Mouse (Mus musculus) small intestine, adult 2 months (tissue): ENCODE results near the gene Tmem108. TPM values are rescaled to one million over a fixed set of nuclear protein-coding genes. Genes with fewer than 3 reads are reported as not detected.

Experiments used
- H3K27ac ChIP-seq: fragments of 200-500 bp; 2 replicates; pipeline ENCODE4 v1.5.1; 2012; ENCODE audit warnings: low read depth, low read length, control low read depth, inconsistent platforms; ENCODE audit not compliant: insufficient read depth
- H3K27me3 ChIP-seq: fragments of 200-500 bp; 2 replicates; pipeline ENCODE4 v1.6.1; 2012; ENCODE audit warnings: mild to moderate bottlenecking, moderate library complexity, low read length, inconsistent platforms; ENCODE audit not compliant: control insufficient read depth, insufficient read depth
- H3K36me3 ChIP-seq: fragments of 200-500 bp; 2 replicates; pipeline ENCODE4 v1.6.1; 2012; ENCODE audit warnings: mild to moderate bottlenecking, low read length, control low read depth, inconsistent platforms; ENCODE audit not compliant: control insufficient read depth, insufficient read depth
- H3K4me1 ChIP-seq: fragments of 200-500 bp; 2 replicates; pipeline ENCODE4 v1.6.1; 2012; ENCODE audit warnings: low read length, inconsistent platforms, mixed read lengths; ENCODE audit not compliant: control insufficient read depth, insufficient read depth, insufficient read length
- H3K4me3 ChIP-seq: fragments of 200-500 bp; 2 replicates; pipeline ENCODE4 v1.5.1; 2012; ENCODE audit warnings: low read depth, mild to moderate bottlenecking, control low read depth, inconsistent platforms, low read length, moderate library complexity
- CTCF ChIP-seq: fragments of 200-500 bp; IDR thresholded peaks from 2 replicates; pipeline ENCODE4 v1.5.1; 2012; ENCODE audit warnings: low read depth, mild to moderate bottlenecking, control low read depth, inconsistent platforms, low read length, moderate library complexity, mixed read lengths; ENCODE audit not compliant: insufficient replicate concordance, insufficient read length; ENCODE audit errors: extremely low read depth
- POLR2A ChIP-seq: fragments of 200-500 bp; IDR thresholded peaks from 2 replicates; pipeline ENCODE4 v1.6.1; 2012; ENCODE audit warnings: low read depth, mild to moderate bottlenecking, control low read depth, inconsistent platforms, low read length, moderate library complexity
- WGBS: fragments of 180-500 bp; shearing (Covaris S2); methylation state at CpG from one replicate; pipeline ENCODE4 v1.1.7; 2018; 5-methylcytosine and 5-hydroxymethylcytosine counted together
- polyA plus RNA-seq: library from polyadenylated mRNA; depleted of rRNA; stranded (reverse); fragments of >200 nt; gene quantifications from 2 replicates; pipeline ENCODE4 v1.2.3, GENCODE M21; 2012

The Tmem108 gene
- polyA plus RNA-seq, 1 experiment = 0.85 TPM

- no peak overlapping the region for H3K27ac ChIP-seq
- no peak for TF ChIP-seq CTCF
- TF ChIP-seq POLR2A = no peak
- peaks cover 29% of the 10 kb centered on the region for H3K27me3 ChIP-seq
- H3K36me3 ChIP-seq = no peaks in the 10 kb centered on the region
- H3K4me3 ChIP-seq = peak overlapping the region; percentile 60
- 2% methylated on average over 30 of the region's 30 CpGs for WGBS
- peaks cover 8% of the 10 kb centered on the region for H3K4me1 ChIP-seq
Observed at GRCm38 (mm10) chr9:103761151-103761571, 476 bp downstream of the Tmem108 start.

- Histone ChIP-seq H3K27ac (no peak overlapping the region), H3K27me3 (peaks cover 29% of the 10 kb centered on the region), H3K4me1 (peaks cover 8% of the 10 kb centered on the region), H3K36me3 (no peaks in the 10 kb centered on the region), H3K4me3 (no peak overlapping the region)
- WGBS = 16% methylated on average over 8 of the region's 8 CpGs
- TF ChIP-seq CTCF (no peak), POLR2A (no peak)
Observed at GRCm38 (mm10) chr9:103760356-103760755, 1.3 kb downstream of the Tmem108 start.

GRCm38 (mm10) chr9:103759829-103760228, 1.8 kb downstream of the Tmem108 start:
- Histone ChIP-seq H3K36me3 (no peaks in the 10 kb centered on the region), H3K4me1 (peaks cover 8% of the 10 kb centered on the region), H3K27ac (no peak overlapping the region), H3K4me3 (no peak overlapping the region), H3K27me3 (peaks cover 29% of the 10 kb centered on the region)
- TF ChIP-seq POLR2A (no peak), CTCF (no peak)
- 26% methylated on average over 9 of the region's 9 CpGs for WGBS

- WGBS = 12% methylated on average over 20 of the region's 20 CpGs
- H3K27me3 ChIP-seq = peaks cover 29% of the 10 kb centered on the region
- H3K4me3 ChIP-seq = no peak overlapping the region
- H3K27ac ChIP-seq = no peak overlapping the region
- peaks cover 8% of the 10 kb centered on the region for H3K4me1 ChIP-seq
- no peaks in the 10 kb centered on the region for H3K36me3 ChIP-seq
- TF ChIP-seq POLR2A (no peak), CTCF (peak; percentile 75; the same call in 1 of the 2 replicates)
Observed at GRCm38 (mm10) chr9:103758930-103759695, 2.5 kb downstream of the Tmem108 start.

- H3K27me3 ChIP-seq = peaks cover 29% of the 10 kb centered on the region
- no peak overlapping the region for H3K4me3 ChIP-seq
- no peak for TF ChIP-seq CTCF
- no peak for TF ChIP-seq POLR2A
- no peaks in the 10 kb centered on the region for H3K36me3 ChIP-seq
- WGBS = 78% methylated on average over 7 of the region's 7 CpGs
- peaks cover 8% of the 10 kb centered on the region for H3K4me1 ChIP-seq
- H3K27ac ChIP-seq = no peak overlapping the region
Observed at GRCm38 (mm10) chr9:103758246-103758645, 3.4 kb downstream of the Tmem108 start.

- Histone ChIP-seq H3K27ac (no peak overlapping the region), H3K36me3 (no peaks in the 10 kb centered on the region), H3K27me3 (no peaks in the 10 kb centered on the region), H3K4me1 (no peaks in the 10 kb centered on the region), H3K4me3 (no peak overlapping the region)
- TF ChIP-seq POLR2A = no peak
- no peak for TF ChIP-seq CTCF
- 88% methylated on average over 10 of the region's 10 CpGs for WGBS
Observed at GRCm38 (mm10) chr9:103752618-103753017, 9.0 kb downstream of the Tmem108 start.

GRCm38 (mm10) chr9:103751568-103751967, 10.1 kb downstream of the Tmem108 start:
- Histone ChIP-seq H3K4me1 (no peaks in the 10 kb centered on the region), H3K4me3 (no peak overlapping the region), H3K36me3 (no peaks in the 10 kb centered on the region), H3K27me3 (no peaks in the 10 kb centered on the region), H3K27ac (no peak overlapping the region)
- TF ChIP-seq CTCF (no peak), POLR2A (no peak)
- 79% methylated on average over 9 of the region's 9 CpGs for WGBS
